Mouse (Mus musculus) small intestine, adult 2 months (tissue): ENCODE results near the gene Cacna1c. TPM values are rescaled to one million over a fixed set of nuclear protein-coding genes. Genes with fewer than 3 reads are reported as not detected.

ENCODE experiments used
- H3K27ac ChIP-seq: fragments of 200-500 bp; 2 replicates; pipeline ENCODE4 v1.5.1; 2012; ENCODE audit warnings: low read depth, low read length, control low read depth, inconsistent platforms; ENCODE audit not compliant: insufficient read depth
- H3K27me3 ChIP-seq: fragments of 200-500 bp; 2 replicates; pipeline ENCODE4 v1.6.1; 2012; ENCODE audit warnings: mild to moderate bottlenecking, moderate library complexity, low read length, inconsistent platforms; ENCODE audit not compliant: control insufficient read depth, insufficient read depth
- H3K36me3 ChIP-seq: fragments of 200-500 bp; 2 replicates; pipeline ENCODE4 v1.6.1; 2012; ENCODE audit warnings: mild to moderate bottlenecking, low read length, control low read depth, inconsistent platforms; ENCODE audit not compliant: control insufficient read depth, insufficient read depth
- H3K4me1 ChIP-seq: fragments of 200-500 bp; 2 replicates; pipeline ENCODE4 v1.6.1; 2012; ENCODE audit warnings: low read length, inconsistent platforms, mixed read lengths; ENCODE audit not compliant: control insufficient read depth, insufficient read depth, insufficient read length
- H3K4me3 ChIP-seq: fragments of 200-500 bp; 2 replicates; pipeline ENCODE4 v1.5.1; 2012; ENCODE audit warnings: low read depth, mild to moderate bottlenecking, control low read depth, inconsistent platforms, low read length, moderate library complexity
- CTCF ChIP-seq: fragments of 200-500 bp; IDR thresholded peaks from 2 replicates; pipeline ENCODE4 v1.5.1; 2012; ENCODE audit warnings: low read depth, mild to moderate bottlenecking, control low read depth, inconsistent platforms, low read length, moderate library complexity, mixed read lengths; ENCODE audit not compliant: insufficient replicate concordance, insufficient read length; ENCODE audit errors: extremely low read depth
- POLR2A ChIP-seq: fragments of 200-500 bp; IDR thresholded peaks from 2 replicates; pipeline ENCODE4 v1.6.1; 2012; ENCODE audit warnings: low read depth, mild to moderate bottlenecking, control low read depth, inconsistent platforms, low read length, moderate library complexity
- WGBS: fragments of 180-500 bp; shearing (Covaris S2); methylation state at CpG from one replicate; pipeline ENCODE4 v1.1.7; 2018; 5-methylcytosine and 5-hydroxymethylcytosine counted together
- polyA plus RNA-seq: library from polyadenylated mRNA; depleted of rRNA; stranded (reverse); fragments of >200 nt; gene quantifications from 2 replicates; pipeline ENCODE4 v1.2.3, GENCODE M21; 2012

Gene Cacna1c
- polyA plus RNA-seq, 1 experiment: 2.6 TPM

DNA sequence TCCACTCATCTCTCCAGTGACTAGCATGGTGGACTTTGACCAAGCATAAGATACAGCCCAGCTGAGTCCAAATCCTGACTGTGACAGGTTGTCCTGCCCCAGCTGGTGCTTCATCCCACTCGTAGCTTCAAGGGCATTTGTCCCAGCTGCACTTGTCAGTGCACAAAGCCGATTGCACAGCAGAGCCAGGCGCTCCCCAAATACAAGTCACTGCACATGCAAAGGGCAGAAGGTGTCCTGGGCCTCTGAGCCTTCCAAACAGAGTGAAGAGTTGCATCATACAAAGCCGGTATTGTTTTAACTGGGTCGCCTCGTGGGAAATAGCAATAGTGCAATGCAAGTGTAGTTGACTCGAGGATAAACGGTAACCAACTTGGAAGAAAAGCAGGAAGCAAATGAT lies 113.6 kb downstream of the Cacna1c start:
- WGBS: 65% methylated on average over 8 of the region's 8 CpGs
- TF ChIP-seq POLR2A (no peak), CTCF (no peak)
- no peak overlapping the region for H3K4me3 ChIP-seq

DNA sequence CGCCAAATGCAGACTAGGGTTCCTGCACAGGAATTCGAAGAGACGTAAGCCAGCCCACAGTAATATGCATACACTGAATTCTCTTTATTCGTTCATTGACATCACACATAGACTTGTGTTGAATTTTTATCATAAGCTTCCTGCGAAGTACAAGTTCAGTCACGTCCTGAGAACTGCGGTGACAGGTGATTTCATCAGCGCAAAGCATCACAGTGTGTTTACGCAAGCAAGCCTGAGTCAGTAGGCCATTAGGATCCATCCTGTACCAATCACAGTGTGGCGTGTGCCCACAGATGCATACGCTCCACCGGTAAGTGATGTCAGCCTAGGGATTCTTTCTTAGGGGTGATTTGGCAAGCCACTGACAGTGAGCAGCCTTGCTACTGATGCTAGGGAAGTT lies 114.6 kb downstream of the Cacna1c start:
- TF ChIP-seq CTCF (no peak), POLR2A (no peak)
- no peaks in the 10 kb centered on the region for H3K4me1 ChIP-seq
- H3K27me3 ChIP-seq: 0 out of 2 replicates have a peak, but pooled peaks cover 2% of the 10 kb centered on the region
- WGBS: 90% methylated on average over 12 of the region's 12 CpGs
- no peaks in the 10 kb centered on the region for H3K36me3 ChIP-seq
- H3K27ac ChIP-seq: no peak overlapping the region
- no peak overlapping the region for H3K4me3 ChIP-seq

More for the DNA sequence above, 113.6 kb downstream of the Cacna1c start:
- Histone ChIP-seq H3K4me1 (no peaks in the 10 kb centered on the region), H3K27me3 (0 out of 2 replicates have a peak, but pooled peaks cover 2% of the 10 kb centered on the region), H3K36me3 (no peaks in the 10 kb centered on the region), H3K27ac (no peak overlapping the region)

DNA sequence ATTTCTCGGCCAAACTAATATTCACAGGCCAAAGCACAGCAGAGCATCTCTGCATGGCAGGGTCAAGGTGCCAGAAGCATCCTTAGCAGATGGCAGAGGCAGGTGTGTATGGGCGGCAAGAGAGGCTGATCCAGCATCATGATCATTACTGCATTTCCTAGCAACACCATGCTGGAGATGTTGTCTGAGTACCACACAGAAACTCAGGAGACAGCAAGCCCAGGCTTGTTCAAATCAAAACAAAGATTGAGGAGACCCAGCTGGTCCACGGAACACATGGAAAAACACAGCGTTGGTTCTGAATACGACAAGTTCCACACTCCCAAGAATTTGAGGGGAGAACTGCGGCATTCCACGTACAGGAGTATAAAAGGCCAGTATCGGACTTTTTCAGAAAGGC lies 116.6 kb downstream of the Cacna1c start:
- WGBS: 77% methylated on average over 8 of the region's 8 CpGs
- H3K27ac ChIP-seq: no peak overlapping the region
- TF ChIP-seq POLR2A: no peak
- H3K4me1 ChIP-seq: no peaks in the 10 kb centered on the region
- no peaks in the 10 kb centered on the region for H3K36me3 ChIP-seq
- 0 out of 2 replicates have a peak, but pooled peaks cover 2% of the 10 kb centered on the region for H3K27me3 ChIP-seq
- no peak overlapping the region for H3K4me3 ChIP-seq

DNA sequence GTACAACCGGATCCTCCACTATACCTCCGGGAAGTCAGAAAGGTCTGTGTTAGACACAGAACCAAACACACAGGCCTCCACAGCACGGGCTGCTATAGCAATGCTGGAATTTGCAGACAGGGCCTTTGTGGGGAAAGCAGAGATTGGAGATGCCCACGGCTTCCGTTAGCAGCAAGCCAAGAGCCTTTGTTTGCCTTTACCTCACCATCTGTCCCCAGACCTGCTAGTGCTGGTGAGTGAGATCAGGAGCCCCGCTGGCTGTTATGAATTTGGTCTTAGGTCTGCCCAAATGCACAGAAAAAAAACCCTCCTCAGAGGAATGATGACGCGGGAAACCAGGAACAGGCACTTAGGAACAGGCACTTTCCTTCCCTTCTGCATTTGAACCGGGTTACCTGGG lies 117.3 kb downstream of the Cacna1c start:
- 53% methylated on average over 9 of the region's 9 CpGs for WGBS
- H3K36me3 ChIP-seq: no peaks in the 10 kb centered on the region
- TF ChIP-seq CTCF (no peak), POLR2A (no peak)
- H3K4me1 ChIP-seq: no peaks in the 10 kb centered on the region
- H3K27ac ChIP-seq: no peak overlapping the region
- 0 out of 2 replicates have a peak, but pooled peaks cover 2% of the 10 kb centered on the region for H3K27me3 ChIP-seq
- no peak overlapping the region for H3K4me3 ChIP-seq

DNA sequence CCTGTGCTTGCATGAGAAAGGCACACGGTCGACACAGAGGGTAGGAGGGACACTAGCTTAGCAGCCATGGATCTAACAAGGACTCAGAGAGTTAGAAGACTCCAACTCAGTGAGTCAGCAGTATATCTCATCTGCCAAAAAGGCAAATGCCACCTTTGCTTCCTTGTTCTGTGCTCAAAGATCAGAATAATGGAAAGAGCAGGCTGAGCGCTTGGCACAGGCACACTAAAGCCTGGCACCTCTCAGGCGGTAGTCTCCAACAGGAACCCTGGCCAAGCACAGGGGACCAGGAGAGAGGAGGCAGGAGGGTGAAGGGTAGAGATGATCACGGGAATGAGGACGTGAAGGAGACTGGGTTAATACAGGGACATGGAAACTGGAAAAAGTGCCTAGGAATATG lies 119.0 kb downstream of the Cacna1c start:
- TF ChIP-seq CTCF (no peak), POLR2A (no peak)
- 74% methylated on average over 6 of the region's 6 CpGs for WGBS
- no peaks in the 10 kb centered on the region for H3K27me3 ChIP-seq

DNA sequence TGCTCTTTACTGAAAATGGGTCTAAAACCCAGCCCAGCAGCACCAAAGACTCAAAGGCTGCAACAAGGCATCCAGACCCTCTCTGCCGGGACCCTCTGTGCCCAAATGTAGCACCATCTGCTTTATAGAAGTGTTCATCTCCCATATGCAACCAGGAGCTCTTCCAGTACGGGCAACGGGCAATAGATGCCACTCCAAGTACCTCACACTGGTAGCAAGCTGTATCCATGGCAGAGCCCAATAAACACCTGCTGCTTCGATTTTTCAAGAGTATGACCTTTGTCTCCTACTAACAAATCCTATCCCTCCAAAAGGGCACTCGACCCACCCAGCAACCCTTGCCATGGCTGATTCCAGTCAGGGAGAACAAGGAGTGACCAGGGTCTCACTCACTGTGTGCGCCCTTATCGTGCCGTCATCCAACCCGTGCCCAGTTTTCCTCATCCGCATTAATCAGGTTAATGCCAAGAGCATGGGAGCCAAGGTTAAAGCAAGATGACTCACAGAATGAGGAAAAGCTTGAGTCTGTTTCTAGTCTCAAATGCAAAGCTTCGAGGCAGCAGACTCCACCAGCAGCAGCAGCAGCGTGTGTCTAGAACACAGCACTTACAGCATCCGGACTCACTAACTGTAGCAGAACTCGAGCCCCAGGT lies 122.7 kb downstream of the Cacna1c start:
- WGBS: 79% methylated on average over 14 of the region's 14 CpGs
- Histone ChIP-seq H3K4me3 (no peak overlapping the region), H3K27ac (no peak overlapping the region), H3K27me3 (no peaks in the 10 kb centered on the region), H3K36me3 (no peaks in the 10 kb centered on the region), H3K4me1 (no peaks in the 10 kb centered on the region)
- TF ChIP-seq CTCF (no peak), POLR2A (no peak)

More for the DNA sequence above, 119.0 kb downstream of the Cacna1c start:
- Histone ChIP-seq H3K4me1 (no peaks in the 10 kb centered on the region), H3K4me3 (no peak overlapping the region), H3K36me3 (no peaks in the 10 kb centered on the region), H3K27ac (no peak overlapping the region)

DNA sequence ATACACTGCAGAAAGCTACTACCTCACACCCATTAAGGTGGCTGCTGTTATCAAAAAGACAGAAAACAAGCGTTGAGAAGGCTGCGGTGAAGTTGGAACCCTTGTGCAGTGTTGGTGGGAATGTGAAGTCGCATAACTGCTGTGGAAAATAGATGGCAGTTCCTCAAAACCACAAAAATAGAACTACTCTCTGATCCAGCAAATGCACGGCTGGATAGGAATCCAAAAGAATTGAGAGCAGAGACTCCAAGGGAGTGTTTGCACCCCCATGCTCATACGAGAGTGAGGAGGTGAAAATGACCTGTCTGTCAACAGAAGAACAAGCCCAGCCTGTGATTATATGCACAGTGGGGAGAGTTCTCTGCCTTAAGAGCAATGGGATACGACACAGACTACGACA lies 123.4 kb downstream of the Cacna1c start:
- no peak overlapping the region for H3K27ac ChIP-seq
- no peaks in the 10 kb centered on the region for H3K36me3 ChIP-seq
- H3K27me3 ChIP-seq: no peaks in the 10 kb centered on the region
- no peak for TF ChIP-seq POLR2A
- no peak for TF ChIP-seq CTCF
- WGBS: 67% methylated on average over 7 of the region's 7 CpGs
- no peak overlapping the region for H3K4me3 ChIP-seq
- H3K4me1 ChIP-seq: no peaks in the 10 kb centered on the region
